Mouse (Mus musculus) right cerebral cortex, adult 18-20 months (tissue): ENCODE results near the gene Ahcyl2.

Experiments used
- DNase-seq: peaks from one replicate; pipeline ENCODE4 v3.0.0; 2022; ENCODE audit warnings: mixed read lengths

Gene Ahcyl2

DNA sequence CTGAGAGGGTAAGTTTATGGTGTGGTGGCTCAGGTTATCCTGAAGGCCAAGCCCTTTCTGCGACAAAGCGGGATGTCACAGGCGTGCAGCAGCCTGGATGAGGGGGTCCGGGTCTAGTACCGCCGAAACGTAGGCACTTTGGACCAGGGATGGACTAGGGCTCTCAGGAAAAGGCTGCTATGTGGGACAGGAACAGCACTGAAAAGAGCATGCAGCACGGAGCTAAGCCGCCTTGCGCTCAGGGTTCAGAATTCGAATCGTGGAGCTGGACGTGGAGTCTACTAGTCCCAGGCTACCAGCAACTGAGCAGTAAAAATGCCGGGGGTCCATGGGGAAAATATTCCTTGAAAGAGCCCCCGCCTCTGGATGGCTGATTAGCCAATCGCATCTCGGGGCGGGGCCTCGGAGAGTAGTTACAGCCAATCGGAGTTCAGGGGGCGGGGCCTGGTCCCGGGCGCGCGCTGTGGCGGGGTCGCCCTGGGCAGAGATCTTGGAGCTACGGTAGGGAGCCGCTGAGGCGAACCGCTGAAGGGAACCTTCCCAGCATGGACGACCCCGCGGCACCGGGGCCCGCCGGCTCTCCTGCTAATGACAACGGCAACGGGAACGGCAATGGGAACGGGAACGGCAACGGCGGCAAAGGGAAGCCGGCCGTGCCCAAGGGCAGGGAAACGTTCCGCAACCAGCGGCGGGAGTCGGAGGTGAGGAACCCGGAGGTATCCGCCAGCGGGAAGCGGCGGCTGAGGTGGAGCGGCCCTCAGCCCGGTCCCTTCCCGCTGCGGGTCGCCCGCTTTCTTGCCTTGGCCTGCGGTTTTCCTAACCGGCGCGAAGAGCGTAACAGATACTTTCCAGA, 148.9 kb downstream of the Ahcyl2 start, which contains the start of gene Strip2:
Strip2 (plus strand) TSS at position 483 of the 853 bp plus-strand sequence.
- DNase-seq, result peak; percentile 92

DNA sequence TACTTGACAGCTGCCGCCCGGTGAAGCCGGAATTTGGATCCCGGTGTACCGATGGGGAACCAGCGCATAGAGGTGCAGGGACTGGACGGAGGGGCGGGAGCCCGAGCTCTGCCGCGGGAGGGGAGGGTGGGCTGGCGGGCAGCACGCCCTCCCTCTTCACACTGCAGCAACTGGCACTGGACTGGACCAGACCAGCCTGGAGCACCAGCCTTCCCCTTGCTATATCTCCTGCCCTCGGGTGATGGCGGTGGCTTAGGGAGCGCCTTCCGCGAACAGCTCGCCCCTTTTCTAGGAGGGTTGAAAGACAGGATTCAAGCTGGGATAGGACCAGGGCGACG, 149.5 kb downstream of the Ahcyl2 start:
- DNase-seq, result no peak

DNA sequence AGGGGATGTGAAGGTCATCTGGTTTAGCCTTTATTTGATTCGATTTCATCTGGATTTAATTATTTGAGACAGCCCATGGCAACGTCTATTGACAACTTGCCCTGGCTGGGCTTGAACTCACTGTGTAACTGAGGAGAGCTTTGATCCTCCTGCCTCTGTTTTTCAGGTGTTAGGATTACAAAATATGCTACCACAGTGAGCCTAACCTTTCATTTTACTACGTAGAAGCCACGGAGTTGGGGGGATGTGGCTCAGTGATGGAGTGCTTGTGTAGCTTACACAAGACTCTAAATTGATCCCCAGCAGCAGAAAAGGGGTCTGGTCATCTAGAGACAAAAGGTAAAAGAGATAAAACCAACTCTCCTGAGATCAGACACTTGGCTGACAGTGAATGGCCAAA, 150.1 kb downstream of the Ahcyl2 start:
- no peak for DNase-seq

DNA sequence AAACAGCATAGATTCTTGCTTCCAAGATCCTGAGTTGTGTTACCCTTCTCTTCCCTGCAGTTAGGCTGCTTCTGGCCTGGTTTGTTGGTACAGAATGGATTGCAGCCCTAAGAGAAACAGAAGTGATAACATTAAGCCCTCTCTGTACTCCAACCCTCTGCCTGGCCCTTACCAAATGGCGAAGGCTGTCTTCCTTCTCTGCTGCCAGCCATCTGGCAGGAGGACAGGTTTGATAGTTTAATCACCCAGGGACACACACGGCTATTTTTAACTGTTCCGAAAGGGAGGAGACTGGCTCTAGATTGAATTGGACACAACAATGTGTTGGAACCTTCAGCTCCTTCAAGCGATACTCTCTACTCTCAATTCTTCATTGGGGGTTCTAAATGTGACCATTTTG, 155.7 kb downstream of the Ahcyl2 start:
- DNase-seq, result no peak

DNA sequence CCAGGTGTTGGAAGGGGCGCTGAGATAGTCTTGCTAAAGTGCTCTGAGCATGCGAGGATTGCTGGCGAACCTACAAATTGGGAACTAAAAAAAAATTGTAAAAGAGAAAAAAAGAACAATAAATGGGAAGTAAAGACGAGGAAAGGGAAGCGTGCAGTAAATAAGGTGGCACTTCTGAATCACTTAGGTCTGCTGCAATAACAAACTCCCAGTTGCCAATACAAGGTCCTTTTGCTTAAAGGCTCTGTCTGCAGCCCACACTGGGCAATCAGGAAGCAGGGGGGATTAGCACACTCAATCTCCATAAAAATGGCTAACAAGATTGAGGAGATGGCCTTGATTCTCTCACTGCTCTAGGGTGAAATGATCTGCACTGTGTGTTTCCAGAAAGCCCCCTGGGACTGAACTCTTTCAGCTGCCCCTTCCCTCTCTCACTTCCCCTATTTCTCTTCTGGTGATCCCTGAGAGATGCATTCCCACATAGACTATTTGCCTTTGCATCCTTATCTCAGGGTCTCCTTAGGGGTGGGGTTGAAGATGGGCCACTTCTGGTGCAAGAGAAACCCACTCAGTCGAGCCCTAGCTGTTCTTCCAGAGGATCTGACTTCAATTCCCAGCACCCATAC, 157.9 kb downstream of the Ahcyl2 start:
- DNase-seq, result no peak

DNA sequence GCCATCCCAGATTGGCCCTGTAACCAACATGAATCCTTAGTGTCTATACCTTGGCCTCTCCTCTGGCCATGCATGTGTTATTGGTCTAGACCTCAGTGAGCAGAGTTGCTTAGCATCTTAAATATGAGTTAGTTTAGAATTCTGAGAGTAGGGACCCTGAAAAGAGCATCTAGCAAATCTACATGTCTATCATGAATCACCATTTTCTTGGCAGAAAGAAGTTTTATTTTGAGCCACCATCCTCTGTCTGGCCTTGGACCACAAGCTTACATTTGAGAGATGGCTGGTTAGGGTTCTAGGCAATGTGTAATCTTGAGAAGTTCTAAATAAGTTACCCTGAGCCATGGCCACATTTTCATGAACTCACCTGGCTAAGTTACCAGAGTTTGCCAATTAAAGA, 162.3 kb downstream of the Ahcyl2 start:
- no peak for DNase-seq

DNA sequence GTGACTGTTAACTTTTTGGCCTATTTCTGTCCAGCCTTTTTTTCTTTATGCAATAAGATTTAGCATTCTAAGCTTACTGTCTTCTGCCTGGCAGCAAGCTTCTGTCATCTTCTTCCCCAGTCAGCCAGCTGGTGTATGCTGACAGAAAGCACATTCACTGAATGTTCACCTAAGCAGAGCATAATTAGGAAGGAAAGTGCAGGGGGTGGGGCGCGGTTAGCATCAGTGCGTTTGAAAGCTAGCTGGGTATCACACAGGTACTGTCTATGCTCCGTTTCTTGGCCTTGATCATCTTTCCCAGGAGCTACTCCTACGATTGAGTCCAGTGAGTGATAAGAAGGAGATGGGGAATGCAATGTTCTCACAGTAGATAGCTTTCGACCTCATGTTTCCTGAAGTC, 162.9 kb downstream of the Ahcyl2 start:
- DNase-seq, result peak; percentile 40

DNA sequence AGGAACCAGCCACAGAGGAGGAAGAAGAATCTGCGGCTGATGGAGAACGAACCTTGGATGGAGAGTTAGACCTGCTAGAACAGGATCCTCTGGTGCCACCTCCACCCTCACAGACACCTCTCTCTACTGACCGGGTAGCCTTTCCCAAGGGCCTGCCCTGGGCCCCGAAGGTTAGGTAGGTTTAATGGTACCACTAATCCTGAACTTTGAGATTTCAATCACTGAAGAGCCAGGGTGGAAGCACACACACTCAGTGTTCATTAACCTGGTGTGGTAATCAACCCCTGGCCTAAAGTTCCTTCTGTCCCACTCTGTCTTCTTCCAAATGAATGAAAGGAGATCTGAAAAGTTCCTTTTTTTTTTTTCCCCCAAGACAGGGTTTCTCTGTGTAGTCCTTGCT, 163.4 kb downstream of the Ahcyl2 start:
- no peak for DNase-seq

DNA sequence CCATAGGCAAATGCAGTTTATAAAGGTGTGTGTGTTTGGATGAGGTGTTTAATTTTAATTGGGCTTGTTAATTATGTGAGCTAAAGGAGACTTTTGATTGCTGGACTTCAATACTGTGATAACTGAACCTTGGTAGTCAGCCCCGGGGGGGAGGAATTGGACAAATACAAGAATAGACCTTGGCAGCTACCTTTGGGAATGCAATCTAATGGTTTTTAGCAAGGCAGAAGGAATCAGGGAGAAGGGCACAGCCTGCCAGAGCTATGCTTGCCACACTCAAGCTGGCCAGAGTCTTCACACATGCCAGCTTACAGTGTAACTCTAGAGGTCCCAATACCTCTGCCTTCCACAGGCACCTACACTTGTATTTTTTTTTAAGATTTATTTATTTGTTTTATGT, 167.9 kb downstream of the Ahcyl2 start:
- DNase-seq, result no peak

DNA sequence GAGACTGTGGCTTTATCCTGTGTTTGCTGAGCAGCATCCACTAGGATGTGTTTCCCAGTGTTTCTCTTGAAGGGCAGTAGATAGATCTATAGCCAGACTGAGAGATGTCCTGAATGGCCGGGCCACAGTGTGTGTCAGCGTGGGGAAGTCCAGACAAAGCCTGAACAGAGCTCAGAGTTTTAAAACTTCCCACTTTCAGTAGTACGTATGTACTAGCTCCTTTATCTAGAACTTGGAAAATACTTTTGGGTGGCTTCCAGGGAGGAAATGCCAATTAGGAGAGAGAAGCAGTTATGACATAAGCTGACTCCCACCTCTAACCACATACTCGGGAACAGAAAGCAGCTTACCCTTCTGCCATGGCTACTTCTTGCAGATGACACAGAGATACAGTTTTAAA, 172.6 kb downstream of the Ahcyl2 start:
- DNase-seq, result no peak

DNA sequence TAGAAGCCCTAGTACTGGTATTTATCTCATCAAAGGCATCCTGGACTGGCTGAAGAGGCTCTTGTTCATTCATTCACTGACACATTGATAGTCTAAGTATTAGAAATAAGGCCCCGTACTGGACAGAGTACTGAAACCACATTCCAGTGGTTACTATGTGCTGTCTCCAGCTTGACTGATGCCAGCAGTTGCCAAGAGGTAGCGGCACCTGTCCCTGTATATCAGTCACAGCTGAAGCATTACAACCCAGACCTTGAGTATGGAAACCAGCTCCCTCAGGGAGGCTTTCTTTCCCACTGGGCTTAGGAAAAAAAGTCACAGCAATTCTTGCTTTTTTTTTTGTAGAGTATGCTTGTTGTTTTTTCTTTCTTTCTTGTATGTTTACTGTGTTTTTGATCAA, 173.2 kb downstream of the Ahcyl2 start:
- DNase-seq, result no peak

DNA sequence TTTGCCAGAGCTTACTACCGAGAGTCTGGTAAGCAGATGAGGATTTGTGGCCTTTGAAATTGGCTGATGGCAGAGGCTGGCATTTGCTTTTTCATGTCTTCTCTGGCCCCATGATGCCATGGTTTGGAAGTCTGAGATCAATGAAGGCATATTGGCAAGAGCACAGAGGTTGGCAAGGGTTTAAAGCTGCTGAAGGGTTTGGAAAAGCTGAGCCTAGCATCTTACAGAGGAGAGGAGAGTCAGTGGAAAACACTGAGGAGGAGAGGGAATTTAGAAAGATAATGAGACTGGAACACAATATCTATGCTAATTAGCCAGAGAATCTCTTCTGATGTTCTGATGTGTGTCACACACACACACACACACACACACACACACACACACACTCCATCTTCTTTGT, 176.7 kb downstream of the Ahcyl2 start:
- no peak for DNase-seq

DNA sequence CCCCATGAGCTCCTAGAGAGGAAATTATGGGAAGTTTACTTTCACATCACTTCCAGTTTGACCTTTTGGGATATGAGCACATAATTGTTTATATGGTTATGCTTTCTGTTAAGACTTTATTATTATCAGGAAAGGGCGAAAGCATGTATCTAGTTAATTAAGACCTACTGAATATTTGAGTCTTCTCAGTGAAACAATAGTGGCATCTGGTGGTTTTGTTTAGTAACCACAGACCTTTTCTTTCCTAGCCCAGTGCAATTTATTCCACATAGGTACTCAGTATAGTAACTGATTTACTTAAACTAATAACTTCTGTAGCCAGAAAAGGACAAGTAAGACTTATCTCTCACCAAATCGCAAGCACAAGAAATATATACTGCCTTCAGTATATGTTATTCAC, 178.8 kb downstream of the Ahcyl2 start:
- no peak for DNase-seq

DNA sequence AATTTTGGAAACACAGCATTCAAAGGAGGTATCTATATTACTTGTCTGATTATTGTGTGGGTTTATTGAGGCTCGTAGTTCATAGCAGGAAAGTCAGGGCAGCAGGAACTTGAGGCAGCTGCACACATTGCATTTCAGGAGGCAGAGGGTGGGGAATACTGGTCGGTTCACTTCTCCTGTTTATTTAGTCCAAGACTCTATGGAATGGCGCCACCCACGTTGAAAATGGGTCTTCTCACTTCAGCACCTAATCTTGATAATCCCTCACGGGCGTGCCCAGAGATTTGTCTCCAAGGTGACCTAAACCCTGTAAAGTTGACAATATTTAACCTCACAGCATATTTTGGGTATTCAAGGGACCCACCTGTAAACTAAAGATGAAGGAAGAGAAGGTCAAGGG, 180.0 kb downstream of the Ahcyl2 start:
- no peak for DNase-seq

DNA sequence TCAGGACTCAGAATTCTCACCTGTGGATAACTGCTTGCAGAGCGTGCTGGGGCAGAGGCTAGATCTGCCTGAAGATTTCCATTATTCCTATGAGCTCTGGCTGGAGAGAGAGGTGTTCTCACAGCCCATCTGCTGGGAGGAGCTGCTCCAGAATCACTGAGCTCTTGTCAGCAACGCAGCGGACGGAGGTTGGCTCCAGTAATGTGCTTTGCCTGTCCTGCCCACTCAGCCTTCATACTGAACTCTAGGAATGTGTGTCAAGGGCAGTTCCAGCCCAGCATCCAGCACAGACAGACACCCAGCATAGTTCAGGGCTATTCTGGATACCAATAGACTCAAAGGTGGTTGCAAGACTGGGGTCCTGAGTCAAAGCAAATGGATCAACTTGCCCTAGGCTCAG, 188.9 kb downstream of the Ahcyl2 start:
- peak; percentile 47 for DNase-seq

DNA sequence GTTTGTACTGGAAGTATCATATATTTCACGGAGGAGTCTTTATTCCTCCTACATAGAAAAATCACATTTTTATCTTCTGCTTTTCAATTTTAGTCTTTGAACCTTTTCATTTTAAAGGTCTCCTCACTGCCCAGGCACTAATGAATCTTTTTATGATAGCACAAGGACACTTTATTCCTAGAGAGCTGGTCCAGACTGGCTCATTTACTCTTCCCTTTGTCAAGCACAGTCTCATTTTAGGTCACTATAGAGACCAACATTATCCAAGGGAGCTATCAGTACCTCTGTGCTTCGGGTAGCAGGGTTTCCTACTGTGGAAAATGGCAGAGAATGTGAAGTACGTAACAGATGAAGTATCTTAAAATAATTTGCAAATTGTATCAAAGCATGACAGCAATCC, 190.9 kb downstream of the Ahcyl2 start:
- no peak for DNase-seq

DNA sequence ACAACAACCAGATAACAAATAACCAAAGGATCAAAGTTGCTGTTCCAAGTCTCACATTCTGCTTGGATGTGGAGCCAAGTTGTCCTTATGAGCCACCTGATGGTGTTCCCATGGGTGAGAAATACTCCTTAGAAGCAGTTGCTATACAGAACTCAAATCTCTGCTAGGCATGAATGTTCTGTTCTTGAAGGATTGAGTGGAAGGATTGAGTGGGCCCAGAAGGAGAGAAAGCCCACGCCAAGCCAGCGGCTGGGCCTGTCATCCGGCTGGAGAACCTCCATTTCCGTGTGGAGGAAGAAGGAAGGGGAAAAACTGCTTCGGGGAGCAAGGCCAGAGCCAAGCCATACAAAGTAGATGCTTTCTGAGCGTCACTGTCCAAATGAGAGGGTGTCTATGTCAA, 193.3 kb downstream of the Ahcyl2 start:
- peak; percentile 74 for DNase-seq
